Mouse (Mus musculus) MEL (cell line): ENCODE data around the gene Hebp1. TPM values are rescaled to one million over a fixed set of nuclear protein-coding genes. Genes with fewer than 3 reads are reported as not detected.
A peak's percentile ranks its signal among the peaks of the same experiment; 100 is the strongest.

Source experiments
- DNase-seq: peaks from one replicate; pipeline ENCODE4 v3.0.0; 2011; ENCODE audit warnings: low read depth, low spot score
- H3K27ac ChIP-seq: 2 replicates; pipeline ENCODE4 v1.5.1; 2012; ENCODE audit warnings: low read depth, mild to moderate bottlenecking, control low read depth, low read length, moderate library complexity; ENCODE audit not compliant: control insufficient read depth
- H3K27me3 ChIP-seq, 2 experiments: fragments of 150-350 bp in 1 of 2; sonication (generic) in 1 of 2; 2 replicates each; pipeline ENCODE4 v1.6.1; 2012; ENCODE audit warnings: low read length in 2 of 2, mild to moderate bottlenecking in 2 of 2, improper control_type of control experiment in 1 of 2, moderate library complexity in 1 of 2; ENCODE audit not compliant: insufficient read depth in 2 of 2, control insufficient read depth in 1 of 2
- H3K36me3 ChIP-seq, 2 experiments: 2 replicates each; pipeline ENCODE4 v1.6.1; 2012 to 2014; ENCODE audit warnings: low read length in 2 of 2, improper control_type of control experiment in 1 of 2, inconsistent platforms in 1 of 2, mild to moderate bottlenecking in 1 of 2; ENCODE audit not compliant: insufficient read depth in 2 of 2, control insufficient read depth in 1 of 2
- H3K4me1 ChIP-seq, 2 experiments: fragments of 150-350 bp in 1 of 2; sonication (generic) in 1 of 2; 2 replicates each; pipeline ENCODE4 v1.6.1; 2012; ENCODE audit warnings: low read length in 2 of 2, improper control_type of control experiment in 1 of 2, mild to moderate bottlenecking in 1 of 2; ENCODE audit not compliant: insufficient read depth in 2 of 2, control insufficient read depth in 1 of 2
- H3K4me3 ChIP-seq, 2 experiments: fragments of 150-350 bp in 1 of 2; sonication (generic) in 1 of 2; 2 replicates each; pipeline ENCODE4 v1.5.1; 2012; ENCODE audit warnings: low read depth in 2 of 2, low read length in 2 of 2, mild to moderate bottlenecking in 2 of 2, moderate library complexity in 2 of 2, control low read depth in 1 of 2, improper control_type of control experiment in 1 of 2; ENCODE audit not compliant: control insufficient read depth in 1 of 2, insufficient read depth in 1 of 2
- H3K79me2 ChIP-seq: 2 replicates; pipeline ENCODE4 v1.6.1; 2012; ENCODE audit warnings: mild to moderate bottlenecking, low read length, moderate library complexity; ENCODE audit not compliant: control insufficient read depth, poor library complexity, insufficient read depth
- H3K9ac ChIP-seq: 2 replicates; pipeline ENCODE4 v1.6.1; 2012; ENCODE audit warnings: low read depth, mild to moderate bottlenecking, control low read depth, low read length, moderate library complexity; ENCODE audit not compliant: control insufficient read depth, poor library complexity, severe bottlenecking
- H3K9me3 ChIP-seq: fragments of 150-350 bp; sonication (generic); replicated peaks from 2 replicates; pipeline ENCODE4 v1.6.1; 2012; ENCODE audit warnings: mild to moderate bottlenecking, low read length, improper control_type of control experiment, moderate library complexity; ENCODE audit not compliant: insufficient read depth
- BHLHE40 ChIP-seq: IDR thresholded peaks from 2 replicates; pipeline ENCODE4 v1.6.1; 2012; ENCODE audit warnings: low read depth, mild to moderate bottlenecking, inconsistent platforms, low read length, improper control_type of control experiment, borderline replicate concordance
- CHD2 ChIP-seq: IDR thresholded peaks from 2 replicates; pipeline ENCODE4 v1.6.1; 2011; ENCODE audit warnings: low read length, improper control_type of control experiment
- CTCF ChIP-seq, 3 experiments: IDR thresholded peaks in 2 of 3; conservative IDR thresholded peaks in 1 of 3; 2 replicates each; pipeline ENCODE4 v1.5.1; 2011 to 2012; ENCODE audit warnings: low read length in 3 of 3, low read depth in 2 of 3, mild to moderate bottlenecking in 2 of 3, improper control_type of control experiment in 1 of 3, inconsistent platforms in 1 of 3, mixed read lengths in 1 of 3, moderate library complexity in 1 of 3; ENCODE audit not compliant: control insufficient read depth in 1 of 3, insufficient read depth in 1 of 3, poor library complexity in 1 of 3, severe bottlenecking in 1 of 3
- ELF1 ChIP-seq: IDR thresholded peaks from 2 replicates; pipeline ENCODE4 v1.6.1; 2014; ENCODE audit warnings: low read depth, mild to moderate bottlenecking, inconsistent platforms, low read length, improper control_type of control experiment, moderate library complexity
- GABPA ChIP-seq: IDR thresholded peaks from 2 replicates; pipeline ENCODE4 v1.6.1; 2012; ENCODE audit warnings: low read depth, mild to moderate bottlenecking, inconsistent platforms, low read length, improper control_type of control experiment, moderate library complexity
- GATA1 ChIP-seq: IDR thresholded peaks from 2 replicates; pipeline ENCODE4 v1.6.1; 2011; ENCODE audit warnings: low read depth, low read length, improper control_type of control experiment
- HCFC1 ChIP-seq: IDR thresholded peaks from 2 replicates; pipeline ENCODE4 v1.6.1; 2012; ENCODE audit warnings: low read depth, mild to moderate bottlenecking, inconsistent platforms, low read length, improper control_type of control experiment, moderate library complexity
- MAFK ChIP-seq: IDR thresholded peaks from 2 replicates; pipeline ENCODE4 v1.6.1; 2011; ENCODE audit warnings: low read depth, mild to moderate bottlenecking, low read length, improper control_type of control experiment, borderline replicate concordance
- MAX ChIP-seq: IDR thresholded peaks from 2 replicates; pipeline ENCODE4 v1.6.1; 2011; ENCODE audit warnings: low read length, improper control_type of control experiment
- MAZ ChIP-seq: IDR thresholded peaks from 2 replicates; pipeline ENCODE4 v1.6.1; 2012; ENCODE audit warnings: low read depth, mild to moderate bottlenecking, inconsistent platforms, low read length, improper control_type of control experiment
- MXI1 ChIP-seq: IDR thresholded peaks from 2 replicates; pipeline ENCODE4 v1.6.1; 2011; ENCODE audit warnings: mild to moderate bottlenecking, low read depth, low read length, improper control_type of control experiment
- POLR2AphosphoS5 ChIP-seq: IDR thresholded peaks from 2 replicates; pipeline ENCODE4 v1.6.1; 2012; ENCODE audit warnings: low read depth, borderline replicate concordance, mild to moderate bottlenecking, inconsistent platforms, low read length, moderate library complexity, mixed read lengths
- TBP ChIP-seq: IDR thresholded peaks from 2 replicates; pipeline ENCODE4 v1.8.0; 2011; ENCODE audit warnings: low read depth, low read length, improper control_type of control experiment
- TCF12 ChIP-seq: IDR thresholded peaks from 2 replicates; pipeline ENCODE4 v1.6.1; 2014; ENCODE audit warnings: low read depth, mild to moderate bottlenecking, inconsistent platforms, low read length, improper control_type of control experiment, moderate library complexity
- USF2 ChIP-seq, 2 experiments: IDR thresholded peaks; 2 replicates each; pipeline ENCODE4 v1.6.1; 2011 to 2012; ENCODE audit warnings: improper control_type of control experiment in 2 of 2, low read length in 2 of 2, borderline replicate concordance in 1 of 2, inconsistent platforms in 1 of 2, low read depth in 1 of 2, mild to moderate bottlenecking in 1 of 2; ENCODE audit not compliant: insufficient read depth in 1 of 2
- polyA plus RNA-seq, 2 experiments: library from polyadenylated mRNA; stranded (reverse) in 1 of 2; unstranded in 1 of 2; fragments of >175 nt in 1 of 2; fragments of >200 nt in 1 of 2; gene quantifications; 2 replicates each; pipeline versions ENCODE4 v1.2.1 to v1.2.4; 2012; ENCODE audit warnings: low replicate concordance in 2 of 2, low read depth in 1 of 2; ENCODE audit not compliant: insufficient read length in 2 of 2, insufficient read depth in 1 of 2, missing spikeins in 1 of 2
- total RNA-seq: library from RNA; depleted of rRNA; stranded (reverse); fragments of 300-350 nt; gene quantifications from 2 replicates; pipeline ENCODE4 v1.2.3, GENCODE M21; 2012

Gene Hebp1
- total and polyA plus RNA-seq, 3 experiments: 16.7 to 25.1 TPM; not detected in 1

- peak; percentile 76 for DNase-seq
- Histone ChIP-seq H3K9me3 (no peaks in the 10 kb centered on the region), H3K4me1 (peaks cover 0 to 6% of the 10 kb centered on the region in 2 experiments; a peak in 2 of 4 replicates), H3K4me3 (peak overlapping the region; percentile 24 to 26; a peak in 3 of 4 replicates), H3K79me2 (no peaks in the 10 kb centered on the region), H3K9ac (no peak overlapping the region), H3K27me3 (peaks cover 0 to 2% of the 10 kb centered on the region in 2 experiments; a peak in 3 of 4 replicates), H3K36me3 (peaks cover 0 to 5% of the 10 kb centered on the region in 2 experiments; a peak in 2 of 4 replicates), H3K27ac (no peak overlapping the region)
- TF ChIP-seq CHD2: no peak
- TF ChIP-seq MXI1: peak; percentile 5; the same call in 1 of the 2 replicates
- TF ChIP-seq TCF12: 0 out of 2 replicates have a peak, but pooled peaks have one; percentile 13
- TF ChIP-seq TBP: peak; percentile 36; the same call in 1 of the 2 replicates
- peak; percentile 54; the same call in 1 of the 2 replicates for TF ChIP-seq HCFC1
- 0 out of 2 replicates have a peak, but pooled peaks have one; percentile 25 for TF ChIP-seq ELF1
- peak; percentile 50 to 82 (median 65) for TF ChIP-seq CTCF (IDR thresholded peaks at IDR 0.05 in 2 of 3, conservative IDR thresholded peaks at IDR 0.05 in 1 of 3; ENCODE audit: control insufficient read depth in 1 of 3, insufficient read depth in 1 of 3, low read depth in 2 of 3, low read length in 3 of 3, poor library complexity in 1 of 3, severe bottlenecking in 1 of 3)
- TF ChIP-seq MAZ: no peak
- TF ChIP-seq USF2 (IDR thresholded peaks at IDR 0.05; ENCODE audit: borderline replicate concordance in 1 of 2, insufficient read depth in 1 of 2, low read depth in 1 of 2, low read length in 2 of 2): no peak
- no peak for TF ChIP-seq POLR2AphosphoS5
- TF ChIP-seq MAFK: no peak
- 0 out of 2 replicates have a peak, but pooled peaks have one; percentile 3 for TF ChIP-seq GATA1
- TF ChIP-seq BHLHE40: no peak
Measured at GRCm38 (mm10) chr6:135182925-135183324, 14.9 kb downstream of the Hebp1 start.

GRCm38 (mm10) chr6:135178599-135178998 lies 19.2 kb downstream of the Hebp1 start:
- Histone ChIP-seq H3K9me3 (no peaks in the 10 kb centered on the region), H3K4me3 (no peak overlapping the region), H3K4me1 (peaks cover 0 to 4% of the 10 kb centered on the region in 2 experiments; a peak in 2 of 4 replicates), H3K27me3 (peaks cover 0 to 2% of the 10 kb centered on the region in 2 experiments; a peak in 3 of 4 replicates), H3K79me2 (no peaks in the 10 kb centered on the region), H3K36me3 (peaks cover 0 to 3% of the 10 kb centered on the region in 2 experiments; a peak in 1 of 4 replicates), H3K27ac (no peak overlapping the region), H3K9ac (no peak overlapping the region)
- DNase-seq: no peak
- TF ChIP-seq MAX (no peak), GABPA (no peak), CHD2 (no peak), TBP (no peak), ELF1 (no peak)
